Mouse (Mus musculus): ENCODE measurements around the gene Mtmr3.

DNA sequence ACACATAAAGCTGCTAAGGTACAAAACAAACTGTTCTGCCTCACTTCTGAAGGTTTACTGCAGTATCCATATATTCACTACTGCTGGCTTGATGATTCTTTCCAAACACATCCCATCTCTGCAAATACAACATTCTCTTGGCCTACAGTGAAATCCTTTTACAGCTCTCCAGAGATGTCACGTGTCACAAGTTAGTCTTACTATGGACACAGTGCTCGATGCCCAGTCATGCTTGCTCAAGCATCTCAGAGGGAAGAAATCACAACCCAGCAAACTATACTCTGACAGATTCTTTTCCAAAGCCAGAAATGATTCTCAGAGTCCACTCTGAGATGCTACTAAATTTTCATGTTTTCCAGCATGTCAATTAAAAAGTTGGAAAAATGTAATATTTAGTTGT is 95.2 kb downstream of the Mtmr3 start:
- TF ChIP-seq ZNF384 (IDR thresholded peaks at IDR 0.05; ENCODE audit: low read depth, low read length) = no peak
- TF ChIP-seq CHD2 (IDR thresholded peaks at IDR 0.05; ENCODE audit: low read depth, low read length) = no peak
- no peak for TF ChIP-seq ZC3H11A (IDR thresholded peaks at IDR 0.05; ENCODE audit: borderline replicate concordance, low read depth, low read length)

Data from ES-E14 (cell line).